Mouse (Mus musculus) embryonic facial prominence, embryonic 12.5 days (tissue): ENCODE data around the gene Adcy7. TPM values are rescaled to one million over a fixed set of nuclear protein-coding genes. Genes with fewer than 3 reads are reported as not detected.

Source experiments
- ATAC-seq: fragments of 200-750 bp; cut with Nextera tagmentation; 2 replicates; pipeline ENCODE4 v1.8.0; 2017; ENCODE audit not compliant: insufficient number of reproducible peaks, insufficient read depth, low FRiP score, low TSS enrichment
- H3K27ac ChIP-seq: fragments of 300-500 bp; sonication (generic); 2 replicates; pipeline ENCODE4 v1.5.1; 2016; ENCODE audit warnings: mild to moderate bottlenecking
- H3K27me3 ChIP-seq: fragments of 300-500 bp; sonication (generic); 2 replicates; pipeline ENCODE4 v1.6.1; 2016; ENCODE audit warnings: mild to moderate bottlenecking, moderate library complexity
- H3K36me3 ChIP-seq: fragments of 300-500 bp; sonication (generic); 2 replicates; pipeline ENCODE4 v1.6.1; 2016; ENCODE audit warnings: mild to moderate bottlenecking
- H3K4me1 ChIP-seq: fragments of 300-500 bp; sonication (generic); 2 replicates; pipeline ENCODE4 v1.6.1; 2016
- H3K4me2 ChIP-seq: fragments of 300-500 bp; sonication (generic); replicated peaks from 2 replicates; pipeline ENCODE4 v1.6.1; 2016; ENCODE audit warnings: mild to moderate bottlenecking, moderate library complexity
- H3K4me3 ChIP-seq: fragments of 300-500 bp; sonication (generic); 2 replicates; pipeline ENCODE4 v1.5.1; 2016; ENCODE audit warnings: mild to moderate bottlenecking
- H3K9ac ChIP-seq: fragments of 300-500 bp; sonication (generic); 2 replicates; pipeline ENCODE4 v1.6.1; 2016; ENCODE audit warnings: mild to moderate bottlenecking, moderate library complexity
- H3K9me3 ChIP-seq: fragments of 300-500 bp; sonication (generic); 2 replicates; pipeline ENCODE4 v1.6.1; 2016; ENCODE audit warnings: mild to moderate bottlenecking, moderate library complexity
- WGBS: fragments of 180-500 bp; shearing (Covaris S2); methylation state at CpG from one replicate; pipeline ENCODE4 v1.1.7; 2016; 5-methylcytosine and 5-hydroxymethylcytosine counted together
- polyA plus RNA-seq: library from polyadenylated mRNA; unstranded; fragments of >200 nt; fragmentation: Nextera tagmentation; extraction: Ambion mirVana; gene quantifications from 2 replicates; pipeline ENCODE4 v1.2.1, GENCODE M21; 2016

The Adcy7 gene
- polyA plus RNA-seq, 1 experiment from 2014 or later, result 4.1 TPM

- 60% methylated on average over 19 of the region's 19 CpGs for WGBS
- H3K9me3 ChIP-seq, result no peaks in the 10 kb centered on the region
- H3K4me1 ChIP-seq, result peaks cover 10% of the 10 kb centered on the region
- no peaks in the 10 kb centered on the region for H3K27me3 ChIP-seq
- peak; percentile 56 for ATAC-seq
- no peaks in the 10 kb centered on the region for H3K36me3 ChIP-seq
- no peak overlapping the region for H3K9ac ChIP-seq
- H3K27ac ChIP-seq, result peak overlapping the region; percentile 20; the same call in 1 of the 2 replicates
- H3K4me2 ChIP-seq, result 0 out of 2 replicates have a peak overlapping the region, but pooled peaks have one; percentile 6
- H3K4me3 ChIP-seq, result no peak overlapping the region
Measured at GRCm38 (mm10) chr8:88376836-88377582, 104.8 kb downstream of the Adcy7 start.

Other genes with a start within 250 kb of the Adcy7 start
- 61.5 and 62.4 TPM in 2 replicates for gene Cnep1r1, start 153.6 kb upstream of the Adcy7 start, polyA plus RNA-seq
- gene Heatr3, start 134.5 kb upstream of the Adcy7 start, polyA plus RNA-seq, result 60.6 and 64.9 TPM in 2 replicates
- 11.9 and 12.9 TPM in 2 replicates for gene Tent4b, start 73.2 kb upstream of the Adcy7 start, polyA plus RNA-seq
- gene Brd7, start 89.8 kb downstream of the Adcy7 start, polyA plus RNA-seq, result 92.7 and 94.5 TPM in 2 replicates
- gene Nkd1, start 249.0 kb downstream of the Adcy7 start, polyA plus RNA-seq, result 82.5 and 89.0 TPM in 2 replicates